ENCODE assay signal across 8 mouse cellular contexts in genomic region chr4:137954926-137955396, GRCm38 (mm10). TPM values are rescaled to one million over a fixed set of nuclear protein-coding genes. Genes with fewer than 3 reads are reported as not detected.
DNase-seq lines count a peak whose midpoint lies in the region; ATAC-seq and TF ChIP-seq lines count a peak whose summit lies in the region.
"Had no signal": no experiment of that assay in that cellular context is flagged by ENCODE, and none has a peak within 500 bp of the region (broad histone marks: within the 10 kb centered on the region; RNA-seq: fewer than 3 reads in every experiment).

No protein-coding gene starts in this region.

- no peak overlapping the region for H3ac ChIP-seq in C2C12 (ENCODE audit: control insufficient read depth, insufficient read length, low read depth)

- H3K4me3 ChIP-seq in C2C12 (ENCODE audit: insufficient read depth, poor library complexity, severe bottlenecking): no peak overlapping the region
- H3K4me3 ChIP-seq in liver, adult 2 months (ENCODE audit: insufficient read depth, low read depth, low read length): no peak overlapping the region
- no peak overlapping the region for H3K4me3 ChIP-seq in stomach, postnatal 0 days (ENCODE audit: low read depth, low read length)
- H3K4me3 ChIP-seq: neural tube, embryonic 13.5 days had no signal

- H3K79me3 ChIP-seq in C2C12 (ENCODE audit: low read depth): no peaks in the 10 kb centered on the region

- H3K4me1 ChIP-seq in liver, adult 2 months (ENCODE audit: control insufficient read depth, insufficient read depth, low read length): peaks cover 2% of the 10 kb centered on the region; the same call in 1 of the 2 replicates
- H3K4me1 ChIP-seq in stomach, postnatal 0 days (replicated peaks; ENCODE audit: control insufficient read depth, insufficient read depth): no peaks in the 10 kb centered on the region
- H3K4me1 ChIP-seq: neural tube, embryonic 13.5 days had no signal

- no peaks in the 10 kb centered on the region for H3K9me3 ChIP-seq in stomach, postnatal 0 days (ENCODE audit: control insufficient read depth, low read length)
- H3K9me3 ChIP-seq: neural tube, embryonic 13.5 days had no signal

- TF ChIP-seq EP300 in stomach, postnatal 0 days (optimal IDR thresholded peaks at IDR 0.05): peak; percentile 10

- H3K9ac ChIP-seq in liver, adult 2 months (ENCODE audit: low read depth, low read length): no peak overlapping the region
- H3K9ac ChIP-seq in stomach, postnatal 0 days (ENCODE audit: low read length): no peak overlapping the region
- H3K9ac ChIP-seq: neural tube, embryonic 13.5 days had no signal

- H3K36me3 ChIP-seq in C2C12 (ENCODE audit: control insufficient read depth, insufficient read depth): peaks cover 28% of the 10 kb centered on the region
- peaks cover 47% of the 10 kb centered on the region for H3K36me3 ChIP-seq in liver, adult 2 months (ENCODE audit: control insufficient read depth, insufficient read depth, low read length)
- peaks cover 36% of the 10 kb centered on the region for H3K36me3 ChIP-seq in stomach, postnatal 0 days (ENCODE audit: control insufficient read depth, insufficient read depth, low read length)

- no peaks in the 10 kb centered on the region for H3K27me3 ChIP-seq in C2C12 (ENCODE audit: control insufficient read depth, insufficient read depth, insufficient read length)
- H3K27me3 ChIP-seq in liver, adult 2 months (ENCODE audit: control insufficient read depth, insufficient read depth, low read length): no peaks in the 10 kb centered on the region
- no peaks in the 10 kb centered on the region for H3K27me3 ChIP-seq in stomach, postnatal 0 days (ENCODE audit: control insufficient read depth, insufficient read depth, low read length)
- H3K27me3 ChIP-seq: neural tube, embryonic 13.5 days had no signal

- no peaks in the 10 kb centered on the region for H3K79me2 ChIP-seq in C2C12 (ENCODE audit: control insufficient read depth, insufficient read depth)
- no peaks in the 10 kb centered on the region for H3K79me2 ChIP-seq in liver, adult 2 months (ENCODE audit: control insufficient read depth, insufficient read depth, low read length)

- peak; percentile 84 for DNase-seq in 3T3-L1 (ENCODE audit: low read depth, low spot score)
- no peak for DNase-seq in liver, adult 2 months (ENCODE audit: extremely low read depth, low read depth, low spot score)
- peak; percentile 76 for DNase-seq in stomach, postnatal 0 days (ENCODE audit: low spot score)
- DNase-seq in adrenal gland, postnatal 25 days: no peak
- no peak for DNase-seq in thymus, postnatal 0 days (ENCODE audit: low spot score)

- H3K4me2 ChIP-seq in stomach, postnatal 0 days (replicated peaks; ENCODE audit: low read depth): no peak overlapping the region
- H3K4me2 ChIP-seq: neural tube, embryonic 13.5 days had no signal

- no peak overlapping the region for H3K27ac ChIP-seq in liver, adult 2 months (replicated peaks; ENCODE audit: insufficient read depth, low read depth, low read length)
- no peak overlapping the region for H3K27ac ChIP-seq in stomach, postnatal 0 days (replicated peaks)
- H3K27ac ChIP-seq: neural tube, embryonic 13.5 days had no signal

- peak; percentile 31; the same call in 1 of the 2 replicates for ATAC-seq in granulocyte monocyte progenitor cell, adult 5-6 weeks (replicated peaks; ENCODE audit: poor library complexity, severe bottlenecking)
- ATAC-seq in stomach, postnatal 0 days (ENCODE audit: low FRiP score, low TSS enrichment): peak; percentile 88

- no peak for TF ChIP-seq POLR2A in liver, adult 2 months (IDR thresholded peaks at IDR 0.05; ENCODE audit: extremely low read depth, insufficient read depth, low read length)

- TF ChIP-seq CTCF in C2C12 (IDR thresholded peaks at IDR 0.05; ENCODE audit: control insufficient read depth, insufficient read depth, insufficient read length): no peak
- peak; percentile 38; the same call in 1 of the 2 replicates for TF ChIP-seq CTCF in liver, adult 2 months (IDR thresholded peaks at IDR 0.05; ENCODE audit: low read depth, low read length)
- TF ChIP-seq CTCF in stomach, postnatal 0 days (IDR thresholded peaks at IDR 0.05; ENCODE audit: low read depth): peak; percentile 62

- WGBS in liver, adult 2 months: 78% methylated on average over 8 of the region's 8 CpGs
- 57% methylated on average over 8 of the region's 8 CpGs for WGBS in stomach, postnatal 0 days

TF ChIP-seq in C2C12, 6 proteins besides CTCF, POLR2A, EP300 and RAD21:
- TF ChIP-seq CEBPB (IDR thresholded peaks at IDR 0.05; ENCODE audit: low read depth) (peak; percentile 63), MYOG (IDR thresholded peaks at IDR 0.05; ENCODE audit: control insufficient read depth, extremely low read depth, insufficient read length) (no peak)
TF ChIP-seq in C2C12: peak in this region for 1.

RNA-seq across cellular contexts. Expression of gene Eif4g3, which starts 37.9 kb away (rescaled TPM):
- polyA plus RNA-seq in C2C12 (2012; fragmentation: generic; extraction: Trizol): 24.3 TPM
- total RNA-seq in granulocyte monocyte progenitor cell, adult 5-6 weeks (2014; fragmentation: Nextera tagmentation): 67.7 and 72.3 TPM in 2 replicates
- total RNA-seq in granulocyte monocyte progenitor cell, adult 5-6 weeks (2017): 29.3 and 39.1 TPM in 2 replicates
- 9.7 and 11.9 TPM in 2 replicates for total RNA-seq in liver, adult 2 months (2014; rRNA removed)
- 11.8 and 17.0 TPM in 2 replicates for polyA plus RNA-seq in liver, adult 2 months (2012; rRNA removed)
- polyA plus RNA-seq in stomach, postnatal 0 days (2015; fragmentation: Nextera tagmentation; extraction: Ambion mirVana): 11.4 and 11.9 TPM in 2 replicates
- 153 and 166 TPM in 2 replicates for total RNA-seq in adrenal gland, postnatal 25 days (2021)
- 18.8 and 20.8 TPM in 2 replicates for polyA plus RNA-seq in thymus, postnatal 0 days (2015; fragmentation: Nextera tagmentation; extraction: Ambion mirVana)

Comparison
In these comparisons a context has a peak if more than half of its experiments do, and no peak if none do; other contexts are left out.
1. DNase-seq: peak in 3T3-L1 (single experiment) and stomach, postnatal 0 days (single experiment); none in liver, adult 2 months (single experiment), adrenal gland, postnatal 25 days (single experiment) and thymus, postnatal 0 days (single experiment).